Comparison of ENCODE assay signal across 9 mouse cellular contexts in genomic region chr16:38132210-38132609, GRCm38 (mm10). TPM values are rescaled to one million over a fixed set of nuclear protein-coding genes. Genes with fewer than 3 reads are reported as not detected.
DNase-seq lines count a peak whose midpoint lies in the region; ATAC-seq and TF ChIP-seq lines count a peak whose summit lies in the region.
"Had no signal": no experiment of that assay in that cellular context is flagged by ENCODE, and none has a peak within 500 bp of the region (broad histone marks: within the 10 kb centered on the region; RNA-seq: fewer than 3 reads in every experiment).

No protein-coding gene starts in this region.

- ATAC-seq in forebrain, postnatal 0 days, result no peak
- ATAC-seq in forebrain, embryonic 16.5 days, result no peak
- peak; percentile 69; the same call in 1 of the 2 replicates for ATAC-seq in kidney, embryonic 14.5 days (ENCODE audit: low FRiP score, low TSS enrichment)
- no peak for ATAC-seq in neural tube, embryonic 13.5 days (ENCODE audit: low read depth)
- ATAC-seq in neural tube, embryonic 15.5 days (ENCODE audit: low FRiP score), result no peak
- no peak for ATAC-seq in stomach, postnatal 0 days (ENCODE audit: low FRiP score, low TSS enrichment)
- ATAC-seq: intestine, embryonic 15.5 days had no signal

- no peaks in the 10 kb centered on the region for H3K27me3 ChIP-seq in forebrain, postnatal 0 days (ENCODE audit: insufficient read depth, low read length)
- H3K27me3 ChIP-seq in forebrain, embryonic 16.5 days (replicated peaks; ENCODE audit: control insufficient read depth, insufficient read depth, low read length), result no peaks in the 10 kb centered on the region
- no peaks in the 10 kb centered on the region for H3K27me3 ChIP-seq in kidney, embryonic 14.5 days (ENCODE audit: control insufficient read depth, insufficient read depth, low read length)
- H3K27me3 ChIP-seq in neural tube, embryonic 13.5 days, result no peaks in the 10 kb centered on the region
- no peaks in the 10 kb centered on the region for H3K27me3 ChIP-seq in neural tube, embryonic 15.5 days (replicated peaks)
- no peaks in the 10 kb centered on the region for H3K27me3 ChIP-seq in stomach, postnatal 0 days (ENCODE audit: control insufficient read depth, insufficient read depth, low read length)
- H3K27me3 ChIP-seq: intestine, embryonic 15.5 days had no signal

- no peak overlapping the region for H3K9ac ChIP-seq in forebrain, postnatal 0 days
- H3K9ac ChIP-seq in forebrain, embryonic 16.5 days (replicated peaks; ENCODE audit: low read depth, low read length), result no peak overlapping the region
- H3K9ac ChIP-seq in kidney, embryonic 14.5 days (ENCODE audit: low read depth, low read length), result no peak overlapping the region
- no peak overlapping the region for H3K9ac ChIP-seq in neural tube, embryonic 13.5 days
- H3K9ac ChIP-seq in neural tube, embryonic 15.5 days (replicated peaks), result no peak overlapping the region
- H3K9ac ChIP-seq in stomach, postnatal 0 days (ENCODE audit: low read length), result no peak overlapping the region
- H3K9ac ChIP-seq: intestine, embryonic 15.5 days had no signal

- H3K4me1 ChIP-seq in forebrain, postnatal 0 days (ENCODE audit: insufficient read depth), result peaks cover 11% of the 10 kb centered on the region
- peaks cover 41% of the 10 kb centered on the region for H3K4me1 ChIP-seq in forebrain, embryonic 16.5 days (replicated peaks; ENCODE audit: control insufficient read depth, insufficient read depth, low read length)
- H3K4me1 ChIP-seq in kidney, embryonic 14.5 days (ENCODE audit: control insufficient read depth, insufficient read depth, low read length), result peaks cover 20% of the 10 kb centered on the region
- peaks cover 73% of the 10 kb centered on the region for H3K4me1 ChIP-seq in neural tube, embryonic 13.5 days (replicated peaks)
- peaks cover 52% of the 10 kb centered on the region for H3K4me1 ChIP-seq in neural tube, embryonic 15.5 days
- no peaks in the 10 kb centered on the region for H3K4me1 ChIP-seq in stomach, postnatal 0 days (replicated peaks; ENCODE audit: control insufficient read depth, insufficient read depth)

- 39% methylated on average over 7 of the region's 7 CpGs for WGBS in forebrain, postnatal 0 days
- 46% methylated on average over 7 of the region's 7 CpGs for WGBS in forebrain, embryonic 16.5 days
- WGBS in kidney, embryonic 14.5 days, result 53% methylated on average over 7 of the region's 7 CpGs
- WGBS in neural tube, embryonic 13.5 days, result 49% methylated on average over 7 of the region's 7 CpGs
- WGBS in neural tube, embryonic 15.5 days, result 51% methylated on average over 7 of the region's 7 CpGs
- WGBS in stomach, postnatal 0 days, result 67% methylated on average over 7 of the region's 7 CpGs

- no peak overlapping the region for H3K4me3 ChIP-seq in forebrain, postnatal 0 days (ENCODE audit: low read depth, low read length)
- no peak overlapping the region for H3K4me3 ChIP-seq in forebrain, embryonic 16.5 days (replicated peaks; ENCODE audit: low read length)
- H3K4me3 ChIP-seq in kidney, embryonic 14.5 days (ENCODE audit: low read length), result no peak overlapping the region
- no peak overlapping the region for H3K4me3 ChIP-seq in neural tube, embryonic 13.5 days
- H3K4me3 ChIP-seq in neural tube, embryonic 15.5 days (replicated peaks), result no peak overlapping the region
- H3K4me3 ChIP-seq in stomach, postnatal 0 days (ENCODE audit: low read depth, low read length), result no peak overlapping the region
- H3K4me3 ChIP-seq: intestine, embryonic 15.5 days had no signal

- no peak overlapping the region for H3K27ac ChIP-seq in forebrain, postnatal 0 days (ENCODE audit: low read depth, low read length)
- no peak overlapping the region for H3K27ac ChIP-seq in forebrain, embryonic 16.5 days (ENCODE audit: low read length)
- peak overlapping the region; percentile 34; the same call in 1 of the 2 replicates for H3K27ac ChIP-seq in kidney, embryonic 14.5 days (ENCODE audit: low read depth, low read length)
- peak overlapping the region; percentile 39 for H3K27ac ChIP-seq in neural tube, embryonic 13.5 days (replicated peaks)
- no peak overlapping the region for H3K27ac ChIP-seq in neural tube, embryonic 15.5 days (replicated peaks)
- H3K27ac ChIP-seq in stomach, postnatal 0 days (replicated peaks), result peak overlapping the region; percentile 0; the same call in 1 of the 2 replicates
- H3K27ac ChIP-seq: intestine, embryonic 15.5 days had no signal

- 0 out of 2 replicates have a peak overlapping the region, but pooled peaks have one; percentile 10 for H3K4me2 ChIP-seq in forebrain, postnatal 0 days (ENCODE audit: low read depth)
- H3K4me2 ChIP-seq in forebrain, embryonic 16.5 days (ENCODE audit: low read length), result no peak overlapping the region
- H3K4me2 ChIP-seq in kidney, embryonic 14.5 days (replicated peaks; ENCODE audit: low read depth, low read length), result peak overlapping the region; percentile 22; the same call in 1 of the 2 replicates
- H3K4me2 ChIP-seq in neural tube, embryonic 13.5 days, result no peak overlapping the region
- H3K4me2 ChIP-seq in neural tube, embryonic 15.5 days, result no peak overlapping the region
- H3K4me2 ChIP-seq in stomach, postnatal 0 days (replicated peaks; ENCODE audit: low read depth), result no peak overlapping the region
- H3K4me2 ChIP-seq: intestine, embryonic 15.5 days had no signal

- TF ChIP-seq CTCF in forebrain, postnatal 0 days (IDR thresholded peaks at IDR 0.05; ENCODE audit: low read depth), result no peak
- no peak for TF ChIP-seq CTCF in stomach, postnatal 0 days (IDR thresholded peaks at IDR 0.05; ENCODE audit: low read depth)

- H3K36me3 ChIP-seq in forebrain, postnatal 0 days (ENCODE audit: insufficient read depth), result no peaks in the 10 kb centered on the region
- H3K36me3 ChIP-seq in forebrain, embryonic 16.5 days (ENCODE audit: control insufficient read depth, insufficient read depth), result no peaks in the 10 kb centered on the region
- H3K36me3 ChIP-seq in kidney, embryonic 14.5 days (ENCODE audit: control insufficient read depth, insufficient read depth, low read length), result no peaks in the 10 kb centered on the region
- H3K36me3 ChIP-seq in neural tube, embryonic 13.5 days, result no peaks in the 10 kb centered on the region
- no peaks in the 10 kb centered on the region for H3K36me3 ChIP-seq in neural tube, embryonic 15.5 days
- H3K36me3 ChIP-seq in stomach, postnatal 0 days (ENCODE audit: control insufficient read depth, insufficient read depth, low read length), result no peaks in the 10 kb centered on the region
- H3K36me3 ChIP-seq: intestine, embryonic 15.5 days had no signal

- H3K9me3 ChIP-seq in forebrain, postnatal 0 days (ENCODE audit: low read length), result no peaks in the 10 kb centered on the region
- H3K9me3 ChIP-seq in forebrain, embryonic 16.5 days (ENCODE audit: control insufficient read depth, low read length), result no peaks in the 10 kb centered on the region
- no peaks in the 10 kb centered on the region for H3K9me3 ChIP-seq in kidney, embryonic 14.5 days (ENCODE audit: control insufficient read depth, low read length)
- no peaks in the 10 kb centered on the region for H3K9me3 ChIP-seq in neural tube, embryonic 13.5 days
- H3K9me3 ChIP-seq in neural tube, embryonic 15.5 days (replicated peaks), result no peaks in the 10 kb centered on the region
- no peaks in the 10 kb centered on the region for H3K9me3 ChIP-seq in stomach, postnatal 0 days (ENCODE audit: control insufficient read depth, low read length)
- H3K9me3 ChIP-seq: intestine, embryonic 15.5 days had no signal

- TF ChIP-seq EP300 in stomach, postnatal 0 days (optimal IDR thresholded peaks at IDR 0.05), result no peak

- no peak for DNase-seq in forebrain, postnatal 0 days
- no peak for DNase-seq in kidney, adult 18-20 months
- no peak for DNase-seq in stomach, postnatal 0 days (ENCODE audit: low spot score)
- DNase-seq in frontal cortex, postnatal 10 days (ENCODE audit: low spot score in 2 of 2), result no peak

RNA-seq across cellular contexts. Expression of gene Gsk3b, which starts 43.4 kb away (rescaled TPM):
- total RNA-seq in forebrain, postnatal 0 days (2014; rRNA removed), result 97.8 and 132 TPM in 2 replicates
- polyA plus RNA-seq in forebrain, postnatal 0 days (2015; fragmentation: Nextera tagmentation; extraction: Ambion mirVana), result 86.1 and 141 TPM in 2 replicates
- polyA plus RNA-seq in forebrain, embryonic 16.5 days (2015; fragmentation: Nextera tagmentation; extraction: Ambion mirVana), result 155 and 159 TPM in 2 replicates
- 82.6 and 86.2 TPM in 2 replicates for polyA plus RNA-seq in kidney, embryonic 14.5 days (2014; fragmentation: Nextera tagmentation; extraction: Ambion mirVana)
- polyA plus RNA-seq in neural tube, embryonic 13.5 days (2015; fragmentation: Nextera tagmentation; extraction: Ambion mirVana), result 158 and 167 TPM in 2 replicates
- polyA plus RNA-seq in neural tube, embryonic 15.5 days (2015; fragmentation: Nextera tagmentation; extraction: Ambion mirVana), result 130 and 145 TPM in 2 replicates
- 28.1 and 28.4 TPM in 2 replicates for polyA plus RNA-seq in stomach, postnatal 0 days (2015; fragmentation: Nextera tagmentation; extraction: Ambion mirVana)

Comparison
In these comparisons a context has a peak if more than half of its experiments do, and no peak if none do; other contexts are left out.
1. H3K27ac ChIP-seq: peak in kidney, embryonic 14.5 days (single experiment), neural tube, embryonic 13.5 days (single experiment) and stomach, postnatal 0 days (single experiment); none in forebrain, postnatal 0 days (single experiment), forebrain, embryonic 16.5 days (single experiment) and neural tube, embryonic 15.5 days (single experiment).
2. H3K4me2 ChIP-seq: peak in forebrain, postnatal 0 days (single experiment) and kidney, embryonic 14.5 days (single experiment); none in forebrain, embryonic 16.5 days (single experiment), neural tube, embryonic 13.5 days (single experiment), neural tube, embryonic 15.5 days (single experiment) and stomach, postnatal 0 days (single experiment).